Mouse (Mus musculus) layer of hippocampus, adult 8-10 months (tissue): ENCODE data around the gene Comp. TPM values are rescaled to one million over a fixed set of nuclear protein-coding genes. Genes with fewer than 3 reads are reported as not detected.

Source experiments
- DNase-seq, 2 experiments: peaks; one replicate each; pipeline ENCODE4 v3.0.0; 2022; ENCODE audit warnings: low spot score in 2 of 2
- total RNA-seq, 4 experiments: library from RNA; stranded (reverse); gene quantifications; 2 replicates each; pipeline ENCODE4 v1.2.4; 2022

Comp gene
- total RNA-seq, 4 experiments from 2014 or later, result 0.31 to 1.4 (median 0.73) TPM

- no peak for DNase-seq
These were observed 20.7 kb upstream of the Comp start for GRCm38 (mm10) chr8:70352657-70353151.

GRCm38 (mm10) chr8:70353194-70353817 lies 20.1 kb upstream of the Comp start, which contains the start of gene Upf1:
Gene Upf1, minus strand, starts transcription at chr8:70353278.
- peak; percentile 98 to 99 for DNase-seq

- no peak for DNase-seq
These were observed 19.4 kb upstream of the Comp start for GRCm38 (mm10) chr8:70354004-70354403.

- no peak for DNase-seq
These were observed 17.2 kb upstream of the Comp start for GRCm38 (mm10) chr8:70356111-70356510.

GRCm38 (mm10) chr8:70359411-70359810 lies 13.9 kb upstream of the Comp start:
- DNase-seq, result no peak

- DNase-seq, result no peak
These were observed 12.6 kb upstream of the Comp start for GRCm38 (mm10) chr8:70360769-70361168.

- DNase-seq, result no peak
These were observed 11.8 kb upstream of the Comp start for GRCm38 (mm10) chr8:70361484-70362032.

GRCm38 (mm10) chr8:70364066-70364465 lies 9.3 kb upstream of the Comp start:
- DNase-seq, result no peak

GRCm38 (mm10) chr8:70366588-70366987 lies 6.8 kb upstream of the Comp start:
- DNase-seq, result no peak

- DNase-seq, result no peak
These were observed 2.9 kb upstream of the Comp start for GRCm38 (mm10) chr8:70370476-70370875.

- no peak for DNase-seq
These were observed 1.4 kb upstream of the Comp start for GRCm38 (mm10) chr8:70371951-70372350.

GRCm38 (mm10) chr8:70374318-70374927 lies 1.1 kb downstream of the Comp start:
- no peak for DNase-seq

- DNase-seq, result no peak
These were observed 2.0 kb downstream of the Comp start for GRCm38 (mm10) chr8:70375212-70375859.

- no peak for DNase-seq
These were observed 3.0 kb downstream of the Comp start for GRCm38 (mm10) chr8:70376275-70376741.

GRCm38 (mm10) chr8:70377049-70377448 lies 3.7 kb downstream of the Comp start:
- no peak for DNase-seq

- DNase-seq, result peak in 1 of 2 experiments; percentile 44
These were observed 6.7 kb downstream of the Comp start for GRCm38 (mm10) chr8:70380069-70380468.

- DNase-seq, result peak; percentile 57 to 70
These were observed 9.9 kb downstream of the Comp start for GRCm38 (mm10) chr8:70383287-70383686.

- DNase-seq, result no peak
These were observed 16.3 kb downstream of the Comp start for GRCm38 (mm10) chr8:70389678-70390077.

- no peak for DNase-seq
These were observed 19.7 kb downstream of the Comp start for GRCm38 (mm10) chr8:70393087-70393486.

- no peak for DNase-seq
These were observed 21.1 kb downstream of the Comp start for GRCm38 (mm10) chr8:70394269-70394998.

- DNase-seq, result no peak
These were observed 22.3 kb downstream of the Comp start for GRCm38 (mm10) chr8:70395649-70396048.
